Mouse (Mus musculus): Measurements from ENCODE around the gene Abcc3.

Abcc3 gene

GRCm38 (mm10) chr11:94392672-94393109 is at the start of gene Abcc3:
Abcc3 (minus strand) TSS chr11:94392997.
- no peak for DNase-seq (ENCODE audit: low spot score in 2 of 2)

GRCm38 (mm10) chr11:94441752-94442151 is 49.0 kb upstream of the Abcc3 start:
- DNase-seq (ENCODE audit: low spot score in 2 of 2), result no peak

DNA sequence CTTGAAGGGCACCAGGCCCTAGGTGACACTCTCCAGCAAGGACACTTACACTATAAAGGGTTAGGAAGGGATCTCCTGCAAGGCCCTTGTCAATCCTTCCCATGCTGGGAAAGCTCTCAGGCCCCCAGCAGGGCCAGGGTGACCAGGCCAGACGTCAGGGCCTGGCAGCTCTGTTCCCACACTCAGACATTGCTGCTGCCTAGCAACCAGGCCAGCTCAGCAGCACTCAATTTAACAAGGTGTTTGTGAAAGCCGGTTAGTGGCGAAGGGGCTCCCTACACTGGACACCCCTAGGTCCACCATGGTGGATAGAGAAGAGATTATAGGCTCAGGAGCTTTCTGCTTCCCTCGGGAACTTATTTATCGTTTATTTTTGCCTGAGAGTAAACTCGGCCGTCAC is 48.3 kb upstream of the Abcc3 start:
- DNase-seq (ENCODE audit: low spot score in 2 of 2), result no peak

DNA sequence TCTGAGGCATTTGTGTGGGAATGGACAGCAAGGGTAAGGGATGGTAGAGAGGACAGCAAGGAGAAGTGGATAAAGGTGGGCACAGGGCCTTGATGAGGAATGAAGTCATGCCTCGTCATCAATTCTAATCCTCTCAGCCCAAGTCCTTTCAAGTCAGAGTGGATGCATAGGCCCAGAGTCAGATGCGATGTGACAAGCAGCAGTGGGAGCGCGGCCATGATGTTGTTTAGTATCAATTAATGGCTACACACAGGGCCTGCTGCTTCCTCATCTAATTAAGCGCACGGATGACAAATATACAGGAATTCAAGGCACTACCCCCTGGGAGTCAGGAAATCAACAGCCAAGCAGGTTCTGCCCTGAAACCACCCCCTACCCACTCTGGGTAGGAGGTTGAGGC is 47.6 kb upstream of the Abcc3 start:
- DNase-seq (ENCODE audit: low spot score in 2 of 2), result no peak

DNA sequence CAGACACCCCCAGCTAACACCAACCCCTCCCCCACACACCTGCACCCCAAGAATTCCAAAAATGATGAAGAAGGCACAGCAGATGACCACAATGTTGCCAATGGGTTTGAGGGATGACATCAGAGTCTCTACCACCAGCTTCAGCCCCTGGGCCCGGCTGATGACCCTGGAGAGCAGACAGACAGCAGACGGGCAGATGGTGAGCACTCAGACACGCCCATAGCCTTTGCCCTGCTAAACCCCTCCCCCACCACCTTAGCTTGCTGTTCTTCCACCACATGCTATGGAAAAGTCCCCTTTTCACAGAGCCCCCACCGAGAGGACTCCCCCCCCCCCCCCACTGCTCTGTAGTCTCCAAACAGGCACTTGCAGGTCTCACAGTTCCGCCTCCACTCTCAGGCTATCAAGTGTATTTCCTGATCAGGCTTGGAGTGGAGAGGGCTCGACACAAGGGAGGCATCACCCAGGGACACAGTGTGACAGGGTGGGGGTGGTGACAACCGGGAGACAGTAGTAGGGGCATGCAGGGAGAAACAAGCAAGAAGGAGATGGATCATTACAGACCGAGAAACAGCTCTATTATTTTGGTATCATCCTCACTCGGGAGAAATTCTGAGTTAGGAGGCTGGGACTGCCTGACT is 36.3 kb upstream of the Abcc3 start:
- no peak for DNase-seq (ENCODE audit: low spot score in 2 of 2)

DNA sequence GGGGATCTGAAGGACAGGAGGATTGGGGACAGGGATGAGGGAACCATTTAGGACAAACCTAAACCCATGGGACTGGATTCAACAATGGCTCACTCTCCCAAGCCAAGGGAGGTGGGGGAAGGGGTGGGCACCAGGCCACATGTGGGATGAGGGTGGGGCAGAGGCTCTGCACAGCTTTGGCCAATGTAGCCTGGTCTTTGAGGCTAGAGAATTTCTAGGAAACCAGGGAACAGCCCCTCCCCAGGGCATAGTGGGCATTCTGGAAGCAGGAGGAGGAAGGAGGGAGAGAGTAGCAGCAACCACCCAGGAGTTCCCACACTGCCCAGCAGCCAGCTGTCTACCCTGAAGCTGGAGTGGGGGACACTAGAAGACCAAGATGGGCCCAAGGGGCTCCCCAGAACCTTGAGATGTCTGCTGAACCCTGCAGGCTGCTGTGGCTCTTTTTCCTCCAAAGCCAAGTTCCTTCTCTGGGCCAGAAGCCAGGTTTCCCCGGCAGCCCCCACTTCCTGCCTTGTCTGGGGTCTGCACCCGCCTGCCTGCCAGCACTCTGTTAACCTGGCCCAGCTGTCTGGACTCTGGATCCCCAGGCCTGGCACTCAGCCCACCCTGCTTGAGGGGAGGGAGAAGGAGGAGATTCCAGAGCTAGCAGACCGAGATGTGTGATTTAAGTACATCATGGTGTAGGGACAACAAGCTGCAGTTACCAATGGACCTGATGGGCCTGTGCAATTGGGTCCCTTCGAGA is 35.5 kb upstream of the Abcc3 start:
- DNase-seq (ENCODE audit: low spot score in 2 of 2), result no peak

DNA sequence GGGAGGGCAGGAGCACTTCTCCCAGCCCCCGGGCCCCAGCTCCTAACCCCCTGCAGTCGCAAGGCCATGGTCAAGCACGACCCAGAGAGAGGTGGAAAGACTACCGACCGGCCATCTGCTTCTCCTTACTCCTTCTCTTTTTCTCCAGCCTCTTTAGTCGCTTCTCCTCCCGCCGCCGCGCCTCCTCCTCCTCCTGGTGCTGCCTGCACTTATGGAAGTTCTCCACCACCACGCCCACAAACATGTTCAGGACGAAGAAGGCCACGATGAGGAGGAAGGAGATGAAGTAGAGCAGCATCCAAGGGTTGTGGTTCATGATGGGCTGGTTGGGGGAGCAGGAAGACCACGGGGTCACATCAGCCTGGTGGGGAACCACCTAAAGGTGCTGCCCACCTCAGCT is 32.9 kb upstream of the Abcc3 start:
- no peak for DNase-seq (ENCODE audit: low spot score in 2 of 2)

DNA sequence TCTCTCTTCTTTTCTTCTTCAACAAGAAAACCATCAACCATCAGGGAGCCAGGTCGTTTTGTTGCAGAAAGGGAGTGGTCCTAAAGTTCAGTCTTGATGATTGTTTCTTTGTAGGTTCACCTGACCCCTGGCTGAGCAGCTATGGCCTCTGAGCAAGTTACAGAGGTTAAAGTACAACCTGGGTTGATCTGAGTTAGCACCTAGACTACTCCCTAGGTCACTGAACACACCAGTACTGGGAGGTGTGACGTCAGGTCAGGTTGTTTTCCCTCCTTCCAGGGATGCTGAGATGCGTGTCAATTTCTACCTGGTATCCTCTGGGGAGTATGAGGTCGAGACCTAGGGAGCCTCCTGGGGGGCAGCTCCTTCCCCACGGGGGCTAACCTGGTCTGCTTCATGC is 32.4 kb upstream of the Abcc3 start:
- no peak for DNase-seq (ENCODE audit: low spot score in 2 of 2)

GRCm38 (mm10) chr11:94424380-94424779 is 31.6 kb upstream of the Abcc3 start:
- no peak for DNase-seq (ENCODE audit: low spot score in 2 of 2)

GRCm38 (mm10) chr11:94423855-94424254 is 31.1 kb upstream of the Abcc3 start:
- no peak for DNase-seq (ENCODE audit: low spot score in 2 of 2)

DNA sequence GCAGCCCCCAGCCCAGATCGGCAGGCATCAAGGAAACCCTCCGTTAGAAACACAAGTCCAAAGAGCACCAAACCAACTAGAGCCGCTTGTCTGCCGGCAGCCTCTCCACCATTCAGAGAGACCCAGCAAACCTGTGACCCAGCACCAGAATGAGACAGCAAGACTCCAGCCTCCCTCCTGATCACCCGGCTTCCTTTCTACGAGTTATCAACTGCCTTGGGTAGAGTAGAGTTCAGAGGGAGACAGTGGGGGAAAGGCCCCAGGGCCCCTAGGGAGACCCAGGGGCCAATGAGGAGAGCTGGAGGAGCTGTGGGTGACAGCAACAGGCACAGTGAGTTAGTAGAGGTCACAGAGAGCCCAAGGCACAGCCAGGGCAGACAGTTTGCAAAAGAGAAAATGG is 28.2 kb upstream of the Abcc3 start:
- no peak for DNase-seq (ENCODE audit: low spot score in 2 of 2)

DNA sequence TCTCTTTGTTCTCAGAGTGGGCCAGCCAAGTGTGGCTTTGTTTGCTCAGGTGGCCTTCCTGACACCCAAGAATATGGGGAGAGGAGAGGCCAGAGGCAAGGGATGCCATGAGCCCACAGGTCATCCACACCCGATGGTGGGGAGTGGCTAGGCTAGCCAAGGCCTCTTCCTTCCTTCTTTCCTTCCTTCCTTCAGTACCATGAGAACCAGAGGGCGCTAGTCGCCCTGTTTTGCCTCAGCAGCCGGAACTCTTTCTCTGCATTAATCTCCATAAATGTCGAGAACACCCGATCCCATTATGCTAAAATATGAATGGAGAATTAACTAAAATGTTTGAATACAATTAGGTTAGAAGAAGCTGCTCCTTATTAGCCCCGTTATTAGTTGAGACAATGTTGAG is 27.5 kb upstream of the Abcc3 start:
- no peak for DNase-seq (ENCODE audit: low spot score in 2 of 2)

DNA sequence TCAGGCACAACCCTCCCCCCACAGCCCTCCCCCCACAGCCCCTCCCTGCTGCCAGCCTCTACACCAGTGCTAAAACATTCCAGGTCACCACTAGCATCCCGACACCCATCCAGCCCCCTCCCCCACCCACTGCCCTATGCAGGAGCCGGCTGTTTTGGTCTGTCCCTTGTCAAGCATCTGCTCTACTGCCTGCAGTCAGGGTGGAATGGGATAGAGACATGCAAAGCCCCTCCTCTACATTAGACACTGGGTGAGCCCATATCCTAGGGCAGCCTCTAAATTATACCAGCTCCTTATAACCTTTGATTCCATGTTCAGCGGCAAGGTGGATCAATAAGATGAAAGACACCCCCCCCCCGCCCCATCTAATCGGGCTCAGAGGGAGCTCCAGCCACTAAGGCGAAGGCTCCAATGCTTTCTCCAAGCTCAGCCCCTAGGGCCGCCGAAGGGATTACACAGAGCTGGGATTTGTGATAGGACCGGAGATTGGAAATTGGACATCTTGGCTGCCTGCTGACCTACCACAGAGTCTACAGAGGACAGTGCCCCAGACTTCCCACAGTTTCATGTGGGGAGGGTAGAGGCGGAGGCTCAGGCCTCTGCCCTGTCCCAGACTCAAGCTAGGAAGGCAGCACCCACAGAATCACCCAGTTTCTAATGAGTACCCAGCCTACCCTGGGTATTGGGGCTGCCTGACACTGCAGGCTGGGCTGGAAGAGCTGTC is 26.4 kb upstream of the Abcc3 start:
- no peak for DNase-seq (ENCODE audit: low spot score in 2 of 2)

DNA sequence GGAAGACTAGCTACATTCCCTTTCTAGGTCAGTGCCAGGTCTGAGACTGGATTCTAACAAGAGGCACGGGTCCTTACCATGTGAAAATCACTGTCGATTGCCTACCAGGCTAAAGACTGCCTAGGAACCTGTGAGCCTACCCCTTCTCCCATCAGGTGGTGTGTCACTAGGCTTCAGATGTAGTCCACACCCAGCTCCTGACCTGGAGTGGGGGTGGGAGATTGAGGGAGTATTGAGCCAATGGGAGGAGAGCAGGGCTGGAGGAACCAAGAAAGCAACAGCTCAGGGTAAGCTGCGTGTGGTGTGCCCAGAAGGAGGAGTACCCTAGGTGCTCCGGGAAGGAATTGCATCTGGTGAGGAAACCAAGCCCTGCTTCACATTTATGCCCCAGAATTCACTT is 21.2 kb upstream of the Abcc3 start:
- DNase-seq (ENCODE audit: low spot score in 2 of 2), result no peak

GRCm38 (mm10) chr11:94413516-94413915 is 20.7 kb upstream of the Abcc3 start:
- DNase-seq (ENCODE audit: low spot score in 2 of 2), result no peak

DNA sequence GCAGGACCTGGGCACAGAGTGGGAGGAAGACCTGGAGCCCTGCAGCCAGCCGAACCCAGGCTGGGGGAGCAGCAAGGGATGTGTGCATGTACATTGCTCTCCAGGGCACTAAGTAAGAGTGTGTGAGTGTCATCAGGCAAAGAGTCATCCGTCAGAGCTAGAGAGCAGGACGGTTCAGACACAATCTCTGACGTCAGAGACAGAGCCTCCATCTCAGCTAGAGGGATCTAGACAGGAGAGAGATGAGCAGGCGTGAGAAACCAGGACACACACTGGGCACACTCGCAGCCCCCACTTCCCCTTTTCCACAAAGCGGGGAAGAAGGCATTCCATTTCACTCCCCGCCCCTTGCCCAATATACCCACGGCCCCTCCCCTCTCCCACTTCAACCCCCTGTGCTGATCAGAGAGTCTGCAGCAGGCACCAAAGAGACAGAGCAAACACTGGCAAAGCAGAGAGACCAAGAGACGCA is 20.2 kb upstream of the Abcc3 start:
- no peak for DNase-seq (ENCODE audit: low spot score in 2 of 2)

DNA sequence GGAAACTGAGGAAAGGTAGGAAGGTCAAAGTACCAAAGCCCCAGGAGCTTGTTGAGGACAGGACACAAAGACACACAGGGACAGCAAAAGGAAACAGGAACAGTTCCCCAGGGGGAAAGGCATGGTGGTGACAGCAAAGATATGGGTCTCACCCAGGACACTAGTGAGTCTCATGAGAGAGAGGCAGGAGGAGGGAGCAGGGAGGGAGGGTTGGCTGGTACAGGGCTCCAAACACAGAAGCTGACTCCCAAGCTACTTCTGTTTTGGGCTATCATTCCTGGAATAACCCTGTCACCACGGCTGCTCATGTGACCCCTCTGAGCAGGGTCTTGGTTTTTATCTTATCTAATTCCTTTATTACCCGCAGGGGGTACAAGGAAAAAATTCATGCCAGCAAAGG is 19.8 kb upstream of the Abcc3 start:
- no peak for DNase-seq (ENCODE audit: low spot score in 2 of 2)

DNA sequence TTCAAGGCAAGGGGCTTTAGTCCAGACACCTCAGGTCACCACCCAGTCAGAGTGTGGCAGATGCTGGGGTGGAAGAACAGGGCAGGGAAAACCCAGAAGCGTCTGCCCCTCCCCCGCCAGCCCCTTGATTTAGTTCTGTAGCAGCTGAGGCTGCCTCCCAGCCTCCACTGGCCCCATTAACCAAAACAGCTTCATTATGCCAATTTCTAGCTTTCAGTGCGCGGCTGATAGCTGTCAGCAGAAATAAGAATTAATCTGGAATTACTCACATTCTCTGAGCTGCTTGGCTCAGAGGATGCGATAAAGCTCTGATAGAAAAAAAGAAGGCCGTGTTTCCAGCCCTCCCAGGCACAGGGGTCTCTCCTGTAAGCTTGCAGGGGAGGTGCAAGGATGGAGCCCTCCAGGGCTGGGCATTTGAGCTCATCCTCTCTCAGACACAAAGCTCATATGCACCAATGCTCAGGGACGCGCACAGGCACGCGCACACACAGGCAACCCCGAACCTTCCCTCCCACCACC is 15.1 kb upstream of the Abcc3 start:
- DNase-seq (ENCODE audit: low spot score in 2 of 2), result no peak

- DNase-seq (ENCODE audit: low spot score in 2 of 2), result no peak
Measured at GRCm38 (mm10) chr11:94405348-94405747, 12.6 kb upstream of the Abcc3 start.

GRCm38 (mm10) chr11:94404641-94405260 is 12.0 kb upstream of the Abcc3 start:
- peak; percentile 48 to 77 for DNase-seq (ENCODE audit: low spot score in 2 of 2)

GRCm38 (mm10) chr11:94404178-94404577 is 11.4 kb upstream of the Abcc3 start:
- DNase-seq (ENCODE audit: low spot score in 2 of 2), result no peak

DNA sequence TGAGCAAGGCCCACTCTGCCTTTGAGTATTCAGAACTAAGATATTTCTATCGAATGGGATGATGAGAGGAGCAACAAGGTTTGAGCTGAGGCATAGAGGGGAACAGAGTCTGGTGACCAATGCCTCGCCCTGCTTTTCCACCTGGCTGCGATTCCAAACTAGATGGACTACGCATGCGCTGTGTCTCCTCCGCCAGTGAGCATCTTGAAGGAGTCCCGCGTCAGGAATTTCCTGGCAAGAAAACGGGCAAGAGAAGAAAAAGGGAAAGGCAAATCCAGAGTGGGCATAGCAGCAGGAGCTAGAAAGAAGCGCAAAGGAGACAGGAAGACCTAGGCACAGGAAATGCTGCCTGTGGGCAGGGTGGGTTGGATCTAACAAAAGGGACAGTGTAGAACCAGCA is 11.0 kb upstream of the Abcc3 start:
- DNase-seq (ENCODE audit: low spot score in 2 of 2), result no peak

All from spleen, postnatal 14 days (tissue).